Mouse (Mus musculus) layer of hippocampus, postnatal 25 days (tissue): ENCODE results near the gene C2cd4d. TPM values are rescaled to one million over a fixed set of nuclear protein-coding genes. Genes with fewer than 3 reads are reported as not detected.
A peak's percentile ranks its signal among the peaks of the same experiment; 100 is the strongest.

Source experiments
- DNase-seq, 2 experiments: peaks; one replicate each; pipeline ENCODE4 v3.0.0; 2022; ENCODE audit warnings: mixed read lengths in 2 of 2, low spot score in 1 of 2; ENCODE audit errors: extremely low spot score in 1 of 2
- total RNA-seq, 2 experiments: library from RNA; stranded (reverse); gene quantifications; 2 replicates each; pipeline ENCODE4 v1.2.3; 2021

Gene C2cd4d
- total RNA-seq, 2 experiments from 2014 or later, result 0.54 to 0.56 TPM

GRCm38 (mm10) chr3:94375146-94375545 is 12.9 kb downstream of the C2cd4d start:
- no peak for DNase-seq

GRCm38 (mm10) chr3:94375861-94376260 is 13.6 kb downstream of the C2cd4d start:
- DNase-seq, result no peak

- no peak for DNase-seq
These were observed 15.0 kb downstream of the C2cd4d start for GRCm38 (mm10) chr3:94377028-94377923.

- DNase-seq, result no peak
These were observed 17.7 kb downstream of the C2cd4d start for GRCm38 (mm10) chr3:94379831-94380510.

GRCm38 (mm10) chr3:94382308-94382707 is 20.1 kb downstream of the C2cd4d start:
- no peak for DNase-seq

GRCm38 (mm10) chr3:94383476-94383875 is 21.2 kb downstream of the C2cd4d start:
- no peak for DNase-seq

- DNase-seq, result no peak
These were observed 24.4 kb downstream of the C2cd4d start for GRCm38 (mm10) chr3:94386671-94387070.

- no peak for DNase-seq
These were observed 25.2 kb downstream of the C2cd4d start for GRCm38 (mm10) chr3:94387391-94387790.

GRCm38 (mm10) chr3:94388047-94388446 is 25.8 kb downstream of the C2cd4d start:
- no peak for DNase-seq

- no peak for DNase-seq
These were observed 27.2 kb downstream of the C2cd4d start for GRCm38 (mm10) chr3:94389420-94389819.

GRCm38 (mm10) chr3:94391001-94391400 is 28.8 kb downstream of the C2cd4d start:
- DNase-seq, result no peak

- no peak for DNase-seq
These were observed 29.9 kb downstream of the C2cd4d start for GRCm38 (mm10) chr3:94392128-94392527.

GRCm38 (mm10) chr3:94393049-94393448 is 30.8 kb downstream of the C2cd4d start:
- no peak for DNase-seq

- no peak for DNase-seq
These were observed 34.1 kb downstream of the C2cd4d start for GRCm38 (mm10) chr3:94396336-94396735.

- DNase-seq, result no peak
These were observed 34.6 kb downstream of the C2cd4d start for GRCm38 (mm10) chr3:94396851-94397250.

- no peak for DNase-seq
These were observed 36.0 kb downstream of the C2cd4d start, which contains the start of gene Lingo4 for GRCm38 (mm10) chr3:94398217-94398616. Gene Lingo4 (plus strand): TSS chr3:94398517.

- peak in 1 of 2 experiments; percentile 17 for DNase-seq
These were observed 36.8 kb downstream of the C2cd4d start for GRCm38 (mm10) chr3:94398943-94399481.

- no peak for DNase-seq
These were observed 37.5 kb downstream of the C2cd4d start for GRCm38 (mm10) chr3:94399663-94400310.

- no peak for DNase-seq
These were observed 40.2 kb downstream of the C2cd4d start for GRCm38 (mm10) chr3:94402451-94402850.

- no peak for DNase-seq
These were observed 42.3 kb downstream of the C2cd4d start for GRCm38 (mm10) chr3:94404366-94405054.
